Mouse (Mus musculus): ENCODE data around the gene Ncapd2.
"Not testable (repeated sequence)": the region's sequence is repeated elsewhere in the genome, so short reads cannot be mapped to it uniquely, and the experiment has no call there.

Gene Ncapd2

GRCm38 (mm10) chr6:125163801-125164657, 27.5 kb downstream of the Ncapd2 start:
- DNase-seq, result no peak

GRCm38 (mm10) chr6:125162615-125163305, 28.7 kb downstream of the Ncapd2 start:
- DNase-seq, result not testable (repeated sequence)

- DNase-seq, result peak; percentile 80
Observed at GRCm38 (mm10) chr6:125161971-125162370, 29.5 kb downstream of the Ncapd2 start.

GRCm38 (mm10) chr6:125160854-125161760, 30.4 kb downstream of the Ncapd2 start:
- DNase-seq, result peak; percentile 51

- DNase-seq, result no peak
Observed at GRCm38 (mm10) chr6:125160558-125160853, 31.0 kb downstream of the Ncapd2 start.

GRCm38 (mm10) chr6:125159773-125160557, 31.5 kb downstream of the Ncapd2 start:
- no peak for DNase-seq

- no peak for DNase-seq
Observed at GRCm38 (mm10) chr6:125158944-125159492, 32.5 kb downstream of the Ncapd2 start.

GRCm38 (mm10) chr6:125156903-125157614, 34.4 kb downstream of the Ncapd2 start:
- DNase-seq, result peak; percentile 97

GRCm38 (mm10) chr6:125156491-125156890, 35.0 kb downstream of the Ncapd2 start:
- no peak for DNase-seq

GRCm38 (mm10) chr6:125155262-125155661, 36.2 kb downstream of the Ncapd2 start:
- no peak for DNase-seq

GRCm38 (mm10) chr6:125154550-125154949, 37.0 kb downstream of the Ncapd2 start:
- peak; percentile 61 for DNase-seq

GRCm38 (mm10) chr6:125153682-125154081, 37.8 kb downstream of the Ncapd2 start:
- DNase-seq, result no peak

GRCm38 (mm10) chr6:125153018-125153389, 38.5 kb downstream of the Ncapd2 start:
- no peak for DNase-seq

- no peak for DNase-seq
Observed at GRCm38 (mm10) chr6:125152212-125153017, 39.1 kb downstream of the Ncapd2 start.

GRCm38 (mm10) chr6:125149569-125149950, 41.9 kb downstream of the Ncapd2 start:
- no peak for DNase-seq

- DNase-seq, result no peak
Observed at GRCm38 (mm10) chr6:125148926-125149568, 42.5 kb downstream of the Ncapd2 start.

GRCm38 (mm10) chr6:125148251-125148925, 43.1 kb downstream of the Ncapd2 start:
- DNase-seq, result no peak

GRCm38 (mm10) chr6:125147329-125147728, 44.2 kb downstream of the Ncapd2 start:
- peak; percentile 41 for DNase-seq

- DNase-seq, result no peak
Observed at GRCm38 (mm10) chr6:125146797-125147196, 44.7 kb downstream of the Ncapd2 start.
